Mouse (Mus musculus): ENCODE results near the gene Panx2. TPM values are rescaled to one million over a fixed set of nuclear protein-coding genes. Genes with fewer than 3 reads are reported as not detected.
A peak's percentile ranks its signal among the peaks of the same experiment; 100 is the strongest.

Panx2 gene
- polyA plus RNA-seq, 1 experiment = 2.8 TPM

GRCm38 (mm10) chr15:89118007-89118406, 58.5 kb downstream of the Panx2 start:
- Histone ChIP-seq H3K9me3 (replicated peaks; ENCODE audit: control insufficient read depth, insufficient read depth, low read length, poor library complexity, severe bottlenecking) (no peaks in the 10 kb centered on the region), H3K4me3 (ENCODE audit: low read depth, low read length) (no peak overlapping the region), H3K27ac (ENCODE audit: insufficient read depth, low read length) (no peak overlapping the region), H3K9ac (ENCODE audit: low read depth, poor library complexity, severe bottlenecking) (no peak overlapping the region), H3K27me3 (ENCODE audit: control insufficient read depth, insufficient read depth, low read length, poor library complexity, severe bottlenecking) (no peaks in the 10 kb centered on the region), H3K4me1 (ENCODE audit: control insufficient read depth, insufficient read depth, low read length) (no peaks in the 10 kb centered on the region), H3K36me3 (ENCODE audit: control insufficient read depth, insufficient read depth, low read length, poor library complexity, severe bottlenecking) (peaks cover 20% of the 10 kb centered on the region; the same call in 1 of the 2 replicates)
- TF ChIP-seq POLR2A (IDR thresholded peaks at IDR 0.05; ENCODE audit: insufficient read depth, low read length) (no peak), CTCF (IDR thresholded peaks at IDR 0.05; ENCODE audit: low read depth, low read length) (no peak), EP300 (IDR thresholded peaks at IDR 0.05; ENCODE audit: insufficient read depth, low read depth, low read length) (no peak)

GRCm38 (mm10) chr15:89122649-89123366, 63.3 kb downstream of the Panx2 start, which contains the start of gene Tubgcp6:
TSS of gene Tubgcp6 (minus strand) at chr15:89123112.
- peak within 1 kb of the TSS; percentile 10; the same call in 1 of the 2 replicates for H3K27ac ChIP-seq (ENCODE audit: insufficient read depth, low read length)

More at GRCm38 (mm10) chr15:89122649-89123366, 63.3 kb downstream of the Panx2 start, which contains the start of gene Tubgcp6:
- Histone ChIP-seq H3K9me3 (replicated peaks; ENCODE audit: control insufficient read depth, insufficient read depth, low read length, poor library complexity, severe bottlenecking) (no peaks in the 10 kb centered on the region), H3K36me3 (ENCODE audit: control insufficient read depth, insufficient read depth, low read length, poor library complexity, severe bottlenecking) (peaks cover 3% of the 10 kb centered on the region; the same call in 1 of the 2 replicates), H3K4me1 (ENCODE audit: control insufficient read depth, insufficient read depth, low read length) (no peaks in the 10 kb centered on the region), H3K4me3 (ENCODE audit: low read depth, low read length) (peak within 1 kb of the TSS; percentile 88), H3K27me3 (ENCODE audit: control insufficient read depth, insufficient read depth, low read length, poor library complexity, severe bottlenecking) (no peaks in the 10 kb centered on the region), H3K9ac (ENCODE audit: low read depth, poor library complexity, severe bottlenecking) (peak within 1 kb of the TSS; percentile 73)
- TF ChIP-seq POLR2A (IDR thresholded peaks at IDR 0.05; ENCODE audit: insufficient read depth, low read length) = no peak
- no peak for TF ChIP-seq EP300 (IDR thresholded peaks at IDR 0.05; ENCODE audit: insufficient read depth, low read depth, low read length)
- no peak for TF ChIP-seq CTCF (IDR thresholded peaks at IDR 0.05; ENCODE audit: low read depth, low read length)

Other genes starting within 250 kb of the Panx2 start
- 10.0 and 13.2 TPM in 2 replicates for gene Alg12, start 240.4 kb upstream of the Panx2 start, polyA plus RNA-seq (2011; ENCODE audit: insufficient read depth, insufficient read length, low read depth, missing spikeins)
- gene Creld2, start 240.1 kb upstream of the Panx2 start, polyA plus RNA-seq (2011; ENCODE audit: insufficient read depth, insufficient read length, low read depth, missing spikeins) = 39.2 and 40.2 TPM in 2 replicates
- 128 and 136 TPM in 2 replicates for gene Pim3, start 197.5 kb upstream of the Panx2 start, polyA plus RNA-seq (2011; ENCODE audit: insufficient read depth, insufficient read length, low read depth, missing spikeins)
- gene Ttll8, start 105.3 kb upstream of the Panx2 start, polyA plus RNA-seq (2011; ENCODE audit: insufficient read depth, insufficient read length, low read depth, missing spikeins) = not detected in 2 replicates
- gene Mlc1, start 80.7 kb upstream of the Panx2 start, polyA plus RNA-seq (2011; ENCODE audit: insufficient read depth, insufficient read length, low read depth, missing spikeins) = not detected in 2 replicates
- gene Mov10l1, start 76.8 kb upstream of the Panx2 start, polyA plus RNA-seq (2011; ENCODE audit: insufficient read depth, insufficient read length, low read depth, missing spikeins) = 2.9 and 4.1 TPM in 2 replicates
- 19.7 and 21.6 TPM in 2 replicates for gene Trabd, start 15.4 kb downstream of the Panx2 start, polyA plus RNA-seq (2011; ENCODE audit: insufficient read depth, insufficient read length, low read depth, missing spikeins)
- 9.2 and 9.4 TPM in 2 replicates for gene Selenoo, start 29.4 kb downstream of the Panx2 start, polyA plus RNA-seq (2011; ENCODE audit: insufficient read depth, insufficient read length, low read depth, missing spikeins)
- gene Tubgcp6, start 63.4 kb downstream of the Panx2 start, polyA plus RNA-seq (2011; ENCODE audit: insufficient read depth, insufficient read length, low read depth, missing spikeins) = 21.1 and 26.9 TPM in 2 replicates
- 4.6 and 4.8 TPM in 2 replicates for gene Hdac10, start 69.0 kb downstream of the Panx2 start, polyA plus RNA-seq (2011; ENCODE audit: insufficient read depth, insufficient read length, low read depth, missing spikeins)
- gene Mapk12, start 81.0 kb downstream of the Panx2 start, polyA plus RNA-seq (2011; ENCODE audit: insufficient read depth, insufficient read length, low read depth, missing spikeins) = 33.2 and 38.2 TPM in 2 replicates
- 9.1 and 9.3 TPM in 2 replicates for gene Mapk11, start 89.9 kb downstream of the Panx2 start, polyA plus RNA-seq (2011; ENCODE audit: insufficient read depth, insufficient read length, low read depth, missing spikeins)
- gene Plxnb2, start 121.1 kb downstream of the Panx2 start, polyA plus RNA-seq (2011; ENCODE audit: insufficient read depth, insufficient read length, low read depth, missing spikeins) = 86.1 and 96.7 TPM in 2 replicates
- 9.1 and 10.0 TPM in 2 replicates for gene Dennd6b, start 136.8 kb downstream of the Panx2 start, polyA plus RNA-seq (2011; ENCODE audit: insufficient read depth, insufficient read length, low read depth, missing spikeins)
- gene Ppp6r2, start 151.8 kb downstream of the Panx2 start, polyA plus RNA-seq (2011; ENCODE audit: insufficient read depth, insufficient read length, low read depth, missing spikeins) = 13.3 and 14.3 TPM in 2 replicates

All from ES-Bruce4 (cell line).